Mouse (Mus musculus) CH12.LX (cell line): Measurements from ENCODE around the gene Siae. TPM values are rescaled to one million over a fixed set of nuclear protein-coding genes. Genes with fewer than 3 reads are reported as not detected.

Experiments used
- DNase-seq: peaks from one replicate; pipeline ENCODE4 v3.0.0-alpha.2; 2013; ENCODE audit errors: extremely low read depth
- H3K27ac ChIP-seq: 2 replicates; pipeline ENCODE4 v1.5.1; 2012; ENCODE audit warnings: low read depth, mild to moderate bottlenecking, control low read depth, moderate library complexity; ENCODE audit not compliant: insufficient read depth
- H3K27me3 ChIP-seq: replicated peaks from 2 replicates; pipeline ENCODE3; 2012; ENCODE audit warnings: inconsistent platforms
- H3K36me3 ChIP-seq, 2 experiments: replicated peaks in 1 of 2; 2 replicates each; pipeline versions ENCODE3 to v1.6.1; 2012; ENCODE audit warnings: inconsistent platforms in 1 of 2, low read length in 1 of 2, mild to moderate bottlenecking in 1 of 2, mixed read lengths in 1 of 2, moderate library complexity in 1 of 2; ENCODE audit not compliant: control insufficient read depth in 1 of 2, insufficient read depth in 1 of 2
- H3K4me1 ChIP-seq, 2 experiments: 2 replicates each; pipeline ENCODE4 v1.6.1; 2012; ENCODE audit warnings: inconsistent platforms in 1 of 2, moderate library complexity in 1 of 2; ENCODE audit not compliant: insufficient read depth in 2 of 2, control insufficient read depth in 1 of 2
- H3K4me2 ChIP-seq: 2 replicates; pipeline ENCODE4 v1.6.1; 2012; ENCODE audit warnings: low read depth, mild to moderate bottlenecking, control low read depth; ENCODE audit not compliant: poor library complexity, insufficient read depth, severe bottlenecking
- H3K4me3 ChIP-seq, 3 experiments: fragments of 150-350 bp in 1 of 3; sonication (generic) in 1 of 3; replicated peaks in 1 of 3; 2 replicates each; pipeline versions ENCODE3 to v1.5.1; 2011 to 2012; ENCODE audit warnings: low read depth in 2 of 3, low read length in 2 of 3, mild to moderate bottlenecking in 2 of 3, moderate library complexity in 2 of 3, control low read depth in 1 of 3, improper control_type of control experiment in 1 of 3, inconsistent platforms in 1 of 3, mixed read lengths in 1 of 3; ENCODE audit not compliant: poor library complexity in 1 of 3
- H3K79me2 ChIP-seq: replicated peaks from 2 replicates; pipeline ENCODE4 v1.6.1; 2012; ENCODE audit warnings: mild to moderate bottlenecking, moderate library complexity; ENCODE audit not compliant: control insufficient read depth, poor library complexity, insufficient read depth, severe bottlenecking; ENCODE audit errors: extremely low read depth
- H3K9ac ChIP-seq: 2 replicates; pipeline ENCODE4 v1.6.1; 2012; ENCODE audit warnings: low read depth, mild to moderate bottlenecking, control low read depth, moderate library complexity; ENCODE audit not compliant: insufficient read depth
- H3K9me3 ChIP-seq: replicated peaks from 2 replicates; pipeline ENCODE3; 2012; ENCODE audit warnings: low read length, inconsistent platforms, mixed read lengths
- BHLHE40 ChIP-seq: IDR thresholded peaks from 2 replicates; pipeline ENCODE4 v1.6.1; 2011; ENCODE audit warnings: mild to moderate bottlenecking, low read depth, low read length, improper control_type of control experiment
- CHD1 ChIP-seq: IDR thresholded peaks from 2 replicates; pipeline ENCODE4 v1.6.1; 2012; ENCODE audit warnings: low read depth, low read length, improper control_type of control experiment, inconsistent platforms
- E2F4 ChIP-seq: IDR thresholded peaks from 2 replicates; pipeline ENCODE4 v1.6.1; 2011; ENCODE audit warnings: low read depth, low read length, improper control_type of control experiment; ENCODE audit not compliant: insufficient replicate concordance
- ETS1 ChIP-seq: conservative IDR thresholded peaks from 2 replicates; pipeline ENCODE4 v1.6.1; 2012; ENCODE audit warnings: low read depth, mild to moderate bottlenecking, inconsistent platforms, low read length, improper control_type of control experiment, moderate library complexity
- GABPA ChIP-seq: IDR thresholded peaks from 2 replicates; pipeline ENCODE4 v1.6.1; 2012; ENCODE audit warnings: low read depth, low read length, improper control_type of control experiment, inconsistent platforms; ENCODE audit not compliant: insufficient replicate concordance
- IRF4 ChIP-seq: IDR thresholded peaks from 2 replicates; pipeline ENCODE4 v1.6.1; 2014; ENCODE audit warnings: low read depth, mild to moderate bottlenecking, inconsistent platforms, low read length, improper control_type of control experiment
- MAFK ChIP-seq: IDR thresholded peaks from 2 replicates; pipeline ENCODE4 v1.6.1; 2011; ENCODE audit warnings: low read length, improper control_type of control experiment; ENCODE audit not compliant: insufficient replicate concordance
- MAX ChIP-seq: IDR thresholded peaks from 2 replicates; pipeline ENCODE4 v1.6.1; 2011; ENCODE audit warnings: low read length, improper control_type of control experiment
- MAZ ChIP-seq: IDR thresholded peaks from 2 replicates; pipeline ENCODE4 v1.6.1; 2012; ENCODE audit warnings: low read depth, mild to moderate bottlenecking, inconsistent platforms, low read length, improper control_type of control experiment, moderate library complexity
- MEF2A ChIP-seq: IDR thresholded peaks from 2 replicates; pipeline ENCODE4 v1.6.1; 2014; ENCODE audit warnings: low read depth, mild to moderate bottlenecking, inconsistent platforms, low read length, improper control_type of control experiment, borderline replicate concordance
- NELFE ChIP-seq: IDR thresholded peaks from 2 replicates; pipeline ENCODE4 v1.6.1; 2011; ENCODE audit warnings: low read depth, low read length, improper control_type of control experiment
- RAD21 ChIP-seq: IDR thresholded peaks from 2 replicates; pipeline ENCODE4 v1.6.1; 2011; ENCODE audit warnings: low read depth, mild to moderate bottlenecking, low read length, improper control_type of control experiment, moderate library complexity
- RCOR1 ChIP-seq: conservative IDR thresholded peaks from 2 replicates; pipeline ENCODE4 v1.6.1; 2012; ENCODE audit warnings: low read depth, mild to moderate bottlenecking, inconsistent platforms, low read length, improper control_type of control experiment
- SMC3 ChIP-seq: IDR thresholded peaks from 2 replicates; pipeline ENCODE4 v1.6.1; 2011; ENCODE audit warnings: low read depth, low read length, improper control_type of control experiment
- TCF12 ChIP-seq: IDR thresholded peaks from 2 replicates; pipeline ENCODE4 v1.6.1; 2014; ENCODE audit warnings: low read depth, mild to moderate bottlenecking, inconsistent platforms, low read length, improper control_type of control experiment
- UBTF ChIP-seq: IDR thresholded peaks from 2 replicates; pipeline ENCODE4 v1.6.1; 2012; ENCODE audit warnings: low read depth, mild to moderate bottlenecking, inconsistent platforms, low read length, improper control_type of control experiment, moderate library complexity
- USF2 ChIP-seq: conservative IDR thresholded peaks from 2 replicates; pipeline ENCODE4 v1.6.1; 2011; ENCODE audit warnings: low read depth, low read length, improper control_type of control experiment
- ZC3H11A ChIP-seq: IDR thresholded peaks from 2 replicates; pipeline ENCODE4 v1.6.1; 2012; ENCODE audit warnings: low read depth, mild to moderate bottlenecking, inconsistent platforms, low read length, improper control_type of control experiment
- ZNF384 ChIP-seq: IDR thresholded peaks from 2 replicates; pipeline ENCODE4 v1.6.1; 2012; ENCODE audit warnings: low read depth, low read length, improper control_type of control experiment, inconsistent platforms
- dilution Hi-C: fragments of 300-500 bp; cut with MboI; formaldehyde crosslinking; loops from 2 replicates; pipeline ENCODE4 v1.14.3; 2020; ENCODE audit warnings: low sequenced_read_pairs; ENCODE audit not compliant: extremely low pct_unique_long_range_greater_than_20kb, extremely low pct_ligation_motif_present
- in situ Hi-C: fragments of 300-500 bp; cut with MboI; formaldehyde crosslinking; loops from 3 replicates; pipeline ENCODE4 v1.14.3; 2019; ENCODE audit warnings: low sequenced_read_pairs, low pct_ligation_motif_present, low pct_unique_long_range_greater_than_20kb, mixed read lengths
- polyA plus RNA-seq: library from polyadenylated mRNA; unstranded; fragments of >175 nt; gene quantifications from 2 replicates; pipeline ENCODE4 v1.2.1, GENCODE M21; 2012; ENCODE audit warnings: low read depth; ENCODE audit not compliant: insufficient read length
- total RNA-seq, 2 experiments: library from RNA; depleted of rRNA; stranded (reverse); fragments of 300-350 nt in 1 of 2; fragments of >200 nt in 1 of 2; gene quantifications; 2 replicates each; pipeline ENCODE4 v1.2.3; 2012 to 2014

Gene Siae
- total and polyA plus RNA-seq, 3 experiments = 6.2 to 8.6 (median 7.9) TPM

DNA sequence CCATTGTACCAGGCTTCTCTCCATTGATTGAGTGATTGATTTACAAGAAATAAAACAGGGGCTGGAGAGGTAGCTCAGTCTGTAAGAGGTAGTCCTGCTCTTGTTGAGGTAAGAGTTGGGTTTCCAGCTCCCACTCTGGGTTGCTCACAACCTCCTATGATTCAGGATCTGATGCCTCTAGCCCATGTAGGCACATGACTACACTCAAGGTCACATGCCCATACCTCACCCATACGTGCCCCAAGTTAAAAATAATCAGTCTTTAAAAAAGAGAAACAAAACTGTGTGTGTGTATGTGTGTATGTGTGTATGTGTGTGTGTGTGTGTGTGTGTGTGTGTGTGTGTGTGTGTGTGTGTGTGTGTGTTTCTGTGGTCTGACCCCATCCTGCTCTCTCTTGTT is 40.1 kb downstream of the Siae start:
- TF ChIP-seq BHLHE40 (0 out of 2 replicates have a peak, but pooled peaks have one; percentile 37), MAX (no peak), RCOR1 (no peak), UBTF (no peak), ETS1 (no peak)
- TF ChIP-seq, all 38 proteins: peak for 1
- no peak for DNase-seq
- in situ Hi-C loops = no loop called here
- no peaks in the 10 kb centered on the region for H3K36me3 ChIP-seq
- H3K9ac ChIP-seq = no peak overlapping the region
- peaks cover 2 to 10% of the 10 kb centered on the region in 2 experiments; a peak in 1 of 4 replicates for H3K4me1 ChIP-seq
- no peak overlapping the region for H3K27ac ChIP-seq
- no peak overlapping the region for H3K4me3 ChIP-seq
- peaks cover 3% of the 10 kb centered on the region for H3K9me3 ChIP-seq
- H3K79me2 ChIP-seq = no peaks in the 10 kb centered on the region
- no peak overlapping the region for H3K4me2 ChIP-seq
- H3K27me3 ChIP-seq = peaks cover 2% of the 10 kb centered on the region
- dilution Hi-C loops = no loop called here

DNA sequence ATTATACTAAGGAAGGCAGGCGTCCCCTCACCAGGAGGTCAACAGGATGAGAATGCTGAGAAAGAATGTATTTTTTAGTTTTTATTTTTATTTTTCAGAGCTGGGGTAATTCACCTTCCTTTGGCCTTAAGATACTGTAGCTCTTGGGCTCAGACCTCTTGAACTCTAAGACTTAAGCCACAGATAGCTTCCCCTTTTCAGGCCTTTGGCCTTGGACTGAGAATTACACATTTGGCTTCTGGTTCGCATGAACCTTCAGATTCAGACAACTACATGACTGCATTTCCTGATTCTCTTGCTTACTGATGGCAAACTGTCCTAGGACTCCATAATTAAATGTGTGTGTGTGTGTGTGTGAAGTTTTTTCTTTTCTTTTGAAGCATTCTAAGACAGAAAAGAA is 43.1 kb downstream of the Siae start:
- no peak overlapping the region for H3K4me3 ChIP-seq
- DNase-seq = no peak
- H3K4me1 ChIP-seq = peaks cover under 1 to 10% of the 10 kb centered on the region in 2 experiments; a peak in 1 of 4 replicates
- no peaks in the 10 kb centered on the region for H3K9me3 ChIP-seq
- H3K79me2 ChIP-seq = no peaks in the 10 kb centered on the region
- TF ChIP-seq TCF12 = no peak
- TF ChIP-seq MAZ = no peak
- no peak for TF ChIP-seq IRF4
- no peak for TF ChIP-seq ZNF384
- no peak for TF ChIP-seq RAD21
- TF ChIP-seq USF2 = no peak
- TF ChIP-seq E2F4 = no peak
- no peak for TF ChIP-seq ZC3H11A
- no peak for TF ChIP-seq MAFK
- TF ChIP-seq NELFE = no peak
- no peak for TF ChIP-seq MEF2A
- no peak for TF ChIP-seq SMC3
- no peak for TF ChIP-seq CHD1
- no peak for TF ChIP-seq GABPA
- in situ Hi-C loops = no loop called here
- dilution Hi-C loops = no loop called here
- H3K4me2 ChIP-seq = no peak overlapping the region
- H3K36me3 ChIP-seq = no peaks in the 10 kb centered on the region
- H3K9ac ChIP-seq = no peak overlapping the region
- no peak overlapping the region for H3K27ac ChIP-seq
- H3K27me3 ChIP-seq = no peaks in the 10 kb centered on the region
